ENCODE assay signal across 7 mouse cellular contexts in genomic region chr8:46210404-46211315, GRCm38 (mm10). TPM values are rescaled to one million over a fixed set of nuclear protein-coding genes. Genes with fewer than 3 reads are reported as not detected.
A peak's percentile ranks its signal among the peaks of the same experiment; 100 is the strongest.
DNase-seq lines count a peak whose midpoint lies in the region; ATAC-seq and TF ChIP-seq lines count a peak whose summit lies in the region.

Gene Slc25a4, minus strand, starts transcription at chr8:46211284.

- intact Hi-C loops in heart, adult 2 months (cut with DNase I) = no loop called here

- DNase-seq in adrenal gland, postnatal 14 days = peak; percentile 99
- DNase-seq in heart, adult 2 months = peak; percentile 97 to 98
- peak; percentile 94 to 95 for DNase-seq in kidney, adult 8-10 months
- peak; percentile 75 to 91 for DNase-seq in spleen, postnatal 10 days (ENCODE audit: low spot score in 2 of 2)

- no peaks in the 10 kb centered on the region for H3K9me3 ChIP-seq in embryonic facial prominence, embryonic 12.5 days
- H3K9me3 ChIP-seq in limb, embryonic 13.5 days = no peaks in the 10 kb centered on the region
- no peaks in the 10 kb centered on the region for H3K9me3 ChIP-seq in midbrain, embryonic 16.5 days (replicated peaks; ENCODE audit: control insufficient read depth, low read length, poor library complexity, severe bottlenecking)

- 0 out of 2 replicates have a peak, but pooled peaks cover 1% of the 10 kb centered on the region for H3K79me2 ChIP-seq in heart, adult 2 months (replicated peaks; ENCODE audit: control insufficient read depth, insufficient read depth, low read length)

- TF ChIP-seq POLR2A in heart, adult 2 months (IDR thresholded peaks at IDR 0.05; ENCODE audit: insufficient read depth, low read depth, low read length) = peak; percentile 99

- H3K36me3 ChIP-seq in embryonic facial prominence, embryonic 12.5 days = peaks cover 34% of the 10 kb centered on the region
- peaks cover 32% of the 10 kb centered on the region for H3K36me3 ChIP-seq in heart, adult 2 months (ENCODE audit: control insufficient read depth, insufficient read depth, low read length)
- peaks cover 36% of the 10 kb centered on the region for H3K36me3 ChIP-seq in limb, embryonic 13.5 days
- H3K36me3 ChIP-seq in midbrain, embryonic 16.5 days (ENCODE audit: control insufficient read depth, insufficient read depth, low read length) = peaks cover 10% of the 10 kb centered on the region; the same call in 1 of the 2 replicates

- H3K4me1 ChIP-seq in embryonic facial prominence, embryonic 12.5 days = peaks cover 41% of the 10 kb centered on the region
- H3K4me1 ChIP-seq in heart, adult 2 months (ENCODE audit: control insufficient read depth, insufficient read depth, low read length) = peaks cover 6% of the 10 kb centered on the region
- peaks cover 35% of the 10 kb centered on the region for H3K4me1 ChIP-seq in limb, embryonic 13.5 days
- peaks cover 32% of the 10 kb centered on the region for H3K4me1 ChIP-seq in midbrain, embryonic 16.5 days (ENCODE audit: control insufficient read depth, insufficient read depth, low read length)

- TF ChIP-seq EP300 in heart, adult 2 months (IDR thresholded peaks at IDR 0.05; ENCODE audit: insufficient read depth, low read depth, low read length) = peak; percentile 99

- peak; percentile 99 for ATAC-seq in embryonic facial prominence, embryonic 12.5 days (ENCODE audit: insufficient number of reproducible peaks, insufficient read depth, low FRiP score, low TSS enrichment)
- ATAC-seq in limb, embryonic 13.5 days (ENCODE audit: low FRiP score, low read depth) = peak; percentile 99
- ATAC-seq in midbrain, embryonic 16.5 days = peak; percentile 98

- H3K27ac ChIP-seq in embryonic facial prominence, embryonic 12.5 days = peak within 1 kb of the TSS; percentile 97
- peak within 1 kb of the TSS; percentile 78 for H3K27ac ChIP-seq in heart, adult 2 months
- H3K27ac ChIP-seq in limb, embryonic 13.5 days = peak within 1 kb of the TSS; percentile 96
- H3K27ac ChIP-seq in midbrain, embryonic 16.5 days (ENCODE audit: low read length) = peak within 1 kb of the TSS; percentile 99

- H3K4me3 ChIP-seq in embryonic facial prominence, embryonic 12.5 days = peak within 1 kb of the TSS; percentile 75
- peak within 1 kb of the TSS; percentile 50 for H3K4me3 ChIP-seq in heart, adult 2 months
- H3K4me3 ChIP-seq in limb, embryonic 13.5 days = peak within 1 kb of the TSS; percentile 81
- peak within 1 kb of the TSS; percentile 85 for H3K4me3 ChIP-seq in midbrain, embryonic 16.5 days (ENCODE audit: low read depth, low read length)

- peak within 1 kb of the TSS; percentile 94 for H3K9ac ChIP-seq in embryonic facial prominence, embryonic 12.5 days
- H3K9ac ChIP-seq in heart, adult 2 months (ENCODE audit: low read depth, low read length) = peak within 1 kb of the TSS; percentile 86
- peak within 1 kb of the TSS; percentile 96 for H3K9ac ChIP-seq in limb, embryonic 13.5 days
- peak within 1 kb of the TSS; percentile 97 for H3K9ac ChIP-seq in midbrain, embryonic 16.5 days (ENCODE audit: low read depth, low read length)

- no peak for TF ChIP-seq CTCF in heart, adult 2 months (IDR thresholded peaks at IDR 0.05)

- H3K4me2 ChIP-seq in embryonic facial prominence, embryonic 12.5 days (replicated peaks) = peak within 1 kb of the TSS; percentile 64
- H3K4me2 ChIP-seq in limb, embryonic 13.5 days (replicated peaks) = peak within 1 kb of the TSS; percentile 89
- peak within 1 kb of the TSS; percentile 95 for H3K4me2 ChIP-seq in midbrain, embryonic 16.5 days (ENCODE audit: low read length)

- H3K27me3 ChIP-seq in embryonic facial prominence, embryonic 12.5 days = no peaks in the 10 kb centered on the region
- no peaks in the 10 kb centered on the region for H3K27me3 ChIP-seq in heart, adult 2 months (ENCODE audit: control insufficient read depth, insufficient read depth, low read length)
- H3K27me3 ChIP-seq in limb, embryonic 13.5 days = no peaks in the 10 kb centered on the region
- no peaks in the 10 kb centered on the region for H3K27me3 ChIP-seq in midbrain, embryonic 16.5 days (ENCODE audit: control insufficient read depth, insufficient read depth, low read depth, low read length)

- WGBS in embryonic facial prominence, embryonic 12.5 days = under 1% methylated on average over 78 of the region's 84 CpGs
- under 1% methylated on average over 84 of the region's 84 CpGs for WGBS in heart, adult 2 months
- WGBS in limb, embryonic 13.5 days = under 1% methylated on average over 84 of the region's 84 CpGs
- WGBS in midbrain, embryonic 16.5 days = under 1% methylated on average over 68 of the region's 84 CpGs

RNA-seq across cellular contexts. Expression of gene Slc25a4, which starts in this region (rescaled TPM):
- total RNA-seq in adrenal gland, postnatal 14 days (2021) = 205 and 233 TPM in 2 replicates
- 525 and 530 TPM in 2 replicates for polyA plus RNA-seq in embryonic facial prominence, embryonic 12.5 days (2016; fragmentation: Nextera tagmentation; extraction: Ambion mirVana)
- 1,000 to 10,000 TPM; 4,382 to 5,412 TPM for total RNA-seq in heart, adult 2 months (2021)
- polyA plus RNA-seq in heart, adult 2 months (2012; rRNA removed) = 4,929 and 5,477 TPM in 2 replicates
- polyA plus RNA-seq in limb, embryonic 13.5 days (2015; fragmentation: Nextera tagmentation; extraction: Ambion mirVana) = 513 and 539 TPM in 2 replicates
- polyA plus RNA-seq in midbrain, embryonic 16.5 days (2015; fragmentation: Nextera tagmentation; extraction: Ambion mirVana) = 889 and 969 TPM in 2 replicates

Comparison
In these comparisons a context has a peak if more than half of its experiments do, and no peak if none do; other contexts are left out.
1. Peak in every context shown above with its lines: DNase-seq, ATAC-seq, H3K4me3 ChIP-seq and H3K27ac ChIP-seq.
2. RNA of gene Slc25a4 (total RNA-seq): 4,382 to 5,412 TPM in heart, adult 2 months; 205 to 233 TPM in adrenal gland, postnatal 14 days; every median in the first group is over 10 times any median in the second.